Mouse (Mus musculus) thymus, adult 2 months (tissue): ENCODE results near the gene Zxdc. TPM values are rescaled to one million over a fixed set of nuclear protein-coding genes. Genes with fewer than 3 reads are reported as not detected.

ENCODE experiments used
- DNase-seq: peaks from one replicate; pipeline ENCODE4 v3.0.0; 2021
- H3K27ac ChIP-seq: fragments of 200-500 bp; 2 replicates; pipeline ENCODE4 v1.5.1; 2012; ENCODE audit warnings: low read length, control low read depth; ENCODE audit not compliant: control insufficient read depth, insufficient read depth
- H3K27me3 ChIP-seq: fragments of 200-500 bp; 2 replicates; pipeline ENCODE4 v1.6.1; 2012; ENCODE audit warnings: mild to moderate bottlenecking, low read length, moderate library complexity, mixed read lengths; ENCODE audit not compliant: control insufficient read depth, insufficient read depth
- H3K36me3 ChIP-seq: fragments of 200-500 bp; 2 replicates; pipeline ENCODE4 v1.6.1; 2012; ENCODE audit warnings: mild to moderate bottlenecking, low read length, moderate library complexity; ENCODE audit not compliant: control insufficient read depth, insufficient read depth
- H3K4me1 ChIP-seq: fragments of 200-500 bp; replicated peaks from 2 replicates; pipeline ENCODE4 v1.6.1; 2012; ENCODE audit warnings: low read length; ENCODE audit not compliant: control insufficient read depth, insufficient read depth
- H3K4me3 ChIP-seq: fragments of 200-500 bp; 2 replicates; pipeline ENCODE4 v1.5.1; 2012; ENCODE audit warnings: mild to moderate bottlenecking, low read length, control low read depth, moderate library complexity; ENCODE audit not compliant: control insufficient read depth, insufficient read depth
- CTCF ChIP-seq: fragments of 200-500 bp; IDR thresholded peaks from 2 replicates; pipeline ENCODE4 v1.5.1; 2012; ENCODE audit warnings: mild to moderate bottlenecking, control low read depth, low read length, moderate library complexity, borderline replicate concordance; ENCODE audit not compliant: control insufficient read depth, poor library complexity, insufficient read depth; ENCODE audit errors: extremely low read depth
- POLR2A ChIP-seq: fragments of 200-500 bp; IDR thresholded peaks from 2 replicates; pipeline ENCODE4 v1.6.1; 2012; ENCODE audit warnings: mild to moderate bottlenecking, low read length, control low read depth, moderate library complexity; ENCODE audit not compliant: control insufficient read depth, poor library complexity, insufficient read depth; ENCODE audit errors: extremely low read depth
- WGBS: fragments of 180-500 bp; shearing (Covaris S2); methylation state at CpG from one replicate; pipeline ENCODE4 v1.1.7; 2018; 5-methylcytosine and 5-hydroxymethylcytosine counted together
- polyA plus RNA-seq: library from polyadenylated mRNA; depleted of rRNA; stranded (reverse); fragments of >200 nt; gene quantifications from 2 replicates; pipeline ENCODE4 v1.2.3, GENCODE M21; 2012

The Zxdc gene
- polyA plus RNA-seq, 1 experiment: 42.9 TPM

DNA sequence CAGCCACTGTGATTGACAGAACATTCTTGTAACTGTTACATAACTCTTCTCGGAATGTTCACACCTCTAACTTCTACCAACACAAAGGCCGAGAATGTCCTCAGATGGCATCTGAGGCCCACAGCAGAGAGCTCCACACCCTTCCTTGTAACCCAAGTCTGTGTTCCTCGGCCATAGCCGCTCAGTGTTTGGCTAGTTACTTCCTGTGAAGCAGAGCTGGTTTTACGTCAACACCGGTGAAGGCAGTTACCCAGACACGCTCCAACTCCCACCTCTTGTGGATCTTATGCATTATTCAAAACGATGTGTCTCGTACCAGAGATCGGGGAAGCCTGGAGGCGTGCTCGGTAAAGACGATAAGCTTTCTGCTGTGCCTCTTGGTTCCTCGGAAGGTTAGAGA is 60.6 kb downstream of the Zxdc start:
- Histone ChIP-seq H3K36me3 (no peaks in the 10 kb centered on the region), H3K27me3 (no peaks in the 10 kb centered on the region; the same call in 1 of the 2 replicates), H3K4me3 (no peak overlapping the region), H3K27ac (no peak overlapping the region), H3K4me1 (peaks cover 6% of the 10 kb centered on the region; the same call in 1 of the 2 replicates)
- TF ChIP-seq CTCF (no peak), POLR2A (no peak)
- DNase-seq: no peak
- 91% methylated on average over 14 of the region's 14 CpGs for WGBS

DNA sequence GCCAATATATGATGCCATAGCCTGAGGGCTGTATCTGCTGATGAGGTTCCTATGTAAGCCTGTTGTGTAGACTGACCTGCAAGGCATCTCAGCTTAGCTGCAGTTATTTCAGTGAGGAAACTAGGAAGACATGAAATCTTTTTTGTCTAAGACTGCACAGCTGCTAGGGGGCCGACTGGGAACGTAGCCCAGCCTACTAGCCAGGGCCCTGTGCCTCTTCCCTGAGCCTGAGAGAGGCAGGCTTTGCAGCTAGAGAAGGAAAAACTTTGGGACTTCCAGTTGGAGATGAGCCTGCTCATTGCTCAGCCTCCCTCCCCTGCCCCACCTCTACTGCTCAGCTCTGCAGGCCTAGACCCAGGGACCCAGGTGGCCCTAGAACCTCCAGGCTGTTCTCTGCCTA is 62.2 kb downstream of the Zxdc start:
- WGBS: 89% methylated on average over 2 of the region's 2 CpGs
- H3K36me3 ChIP-seq: no peaks in the 10 kb centered on the region
- H3K4me3 ChIP-seq: no peak overlapping the region
- no peaks in the 10 kb centered on the region; the same call in 1 of the 2 replicates for H3K27me3 ChIP-seq
- no peak overlapping the region for H3K27ac ChIP-seq
- TF ChIP-seq CTCF (no peak), POLR2A (no peak)
- DNase-seq: no peak
- H3K4me1 ChIP-seq: peaks cover 6% of the 10 kb centered on the region; the same call in 1 of the 2 replicates

DNA sequence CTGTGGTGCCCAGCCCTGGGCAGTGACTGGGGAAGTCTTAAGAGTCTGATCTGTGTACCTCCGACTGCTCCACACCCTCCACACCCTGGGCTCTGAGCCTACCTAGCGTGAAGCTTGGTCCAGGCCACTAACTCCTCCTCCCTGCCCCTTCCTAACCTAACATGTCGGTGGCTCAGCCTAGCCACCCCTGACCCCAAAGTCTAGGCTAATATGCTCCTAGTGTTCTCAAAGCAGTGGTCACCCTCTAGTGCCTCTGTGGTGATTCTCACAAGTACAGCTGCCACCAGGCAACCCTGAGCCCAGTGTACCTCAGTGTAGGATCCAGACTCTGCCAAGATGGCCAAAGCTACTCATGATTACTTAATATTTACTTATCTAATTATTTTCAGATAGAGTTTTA is 65.4 kb downstream of the Zxdc start:
- DNase-seq: no peak
- Histone ChIP-seq H3K4me1 (no peaks in the 10 kb centered on the region), H3K4me3 (no peak overlapping the region), H3K36me3 (no peaks in the 10 kb centered on the region), H3K27ac (no peak overlapping the region), H3K27me3 (no peaks in the 10 kb centered on the region)
- 80% methylated on average over 3 of the region's 3 CpGs for WGBS
- TF ChIP-seq CTCF (no peak), POLR2A (no peak)

- 29% methylated on average over 11 of the region's 11 CpGs for WGBS
- no peaks in the 10 kb centered on the region for H3K27me3 ChIP-seq
- TF ChIP-seq CTCF (peak; percentile 30; the same call in 1 of the 2 replicates), POLR2A (no peak)
- no peaks in the 10 kb centered on the region for H3K4me1 ChIP-seq
- H3K36me3 ChIP-seq: no peaks in the 10 kb centered on the region
- peak; percentile 73 for DNase-seq
- H3K4me3 ChIP-seq: no peak overlapping the region
- H3K27ac ChIP-seq: no peak overlapping the region
Measured at GRCm38 (mm10) chr6:90435195-90435618, 65.9 kb downstream of the Zxdc start.

- no peak for DNase-seq
- Histone ChIP-seq H3K4me1 (no peaks in the 10 kb centered on the region), H3K27ac (no peak overlapping the region), H3K27me3 (no peaks in the 10 kb centered on the region), H3K4me3 (no peak overlapping the region), H3K36me3 (no peaks in the 10 kb centered on the region)
- 88% methylated on average over 10 of the region's 10 CpGs for WGBS
- TF ChIP-seq CTCF (no peak), POLR2A (no peak)
Measured at GRCm38 (mm10) chr6:90436192-90436907, 67.1 kb downstream of the Zxdc start.

GRCm38 (mm10) chr6:90437041-90437440 is 67.7 kb downstream of the Zxdc start:
- TF ChIP-seq CTCF: no peak
- TF ChIP-seq POLR2A: no peak
- no peaks in the 10 kb centered on the region for H3K4me1 ChIP-seq
- H3K4me3 ChIP-seq: no peak overlapping the region
- no peaks in the 10 kb centered on the region for H3K27me3 ChIP-seq
- DNase-seq: no peak
- WGBS: 95% methylated on average over 3 of the region's 3 CpGs
- no peak overlapping the region for H3K27ac ChIP-seq
- H3K36me3 ChIP-seq: no peaks in the 10 kb centered on the region
